Mouse (Mus musculus): ENCODE results near the gene Cnksr2. TPM values are rescaled to one million over a fixed set of nuclear protein-coding genes. Genes with fewer than 3 reads are reported as not detected.

Cnksr2 gene
- polyA plus RNA-seq (2014; fragmentation: Illumina TruSeq; extraction: RNeasy Lipid Tissue Mini Kit (QIAGEN cat#74804); ENCODE audit: insufficient read depth, low read depth, low replicate concordance) = 0.21 TPM

DNA sequence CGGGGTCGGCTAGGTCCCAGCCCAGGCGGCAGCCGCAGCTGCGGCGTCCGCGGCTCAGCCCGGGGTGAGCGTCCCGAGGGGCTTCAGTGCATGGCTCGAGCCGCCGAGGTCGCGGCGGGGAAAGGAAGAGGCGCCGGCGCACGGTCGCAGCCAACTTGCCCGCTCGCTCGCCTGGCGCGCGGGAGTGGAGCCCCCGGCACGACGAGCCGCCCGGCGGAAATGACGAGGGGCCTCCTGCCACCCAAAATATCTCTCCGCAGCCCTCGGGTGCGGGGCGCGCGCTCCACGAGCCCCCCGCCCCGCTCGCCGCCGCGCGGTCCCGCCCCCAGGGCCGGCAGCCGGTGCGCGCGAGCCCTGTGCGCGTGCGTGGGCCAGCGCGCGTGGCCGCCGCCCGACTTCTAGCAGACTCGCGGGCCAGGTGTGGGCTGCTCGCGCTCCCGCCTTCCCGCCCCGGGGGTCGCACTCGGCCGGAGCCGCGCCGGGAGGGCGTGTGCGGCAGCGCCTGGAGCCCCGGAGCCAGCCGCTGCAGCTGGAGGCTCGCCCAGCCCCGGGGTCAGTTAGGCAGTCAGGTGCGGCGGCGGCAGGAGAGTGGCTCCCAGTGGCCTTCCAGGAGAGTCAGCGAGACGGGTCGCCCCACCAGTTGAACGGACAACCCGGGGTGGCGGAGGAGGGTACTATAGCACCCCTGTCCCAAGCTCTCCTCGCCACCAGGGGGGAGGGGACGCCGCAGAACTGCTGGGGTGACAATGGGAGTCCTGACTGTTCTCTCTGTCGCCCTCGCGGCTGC, at the start of gene Cnksr2:
Gene Cnksr2, minus strand, starts transcription at position 238 of the 787 bp plus-strand sequence.

GRCm38 (mm10) chrX:157818207-157818920, 224.7 kb downstream of the Cnksr2 start, which contains the start of gene Klhl34:
Gene Klhl34, plus strand, starts transcription at chrX:157818435.

Other genes starting within 250 kb of the Cnksr2 start
- not detected for gene Klhl34, start 224.9 kb downstream of the Cnksr2 start, polyA plus RNA-seq (2014; fragmentation: Illumina TruSeq; extraction: RNeasy Lipid Tissue Mini Kit (QIAGEN cat#74804); ENCODE audit: insufficient read depth, low read depth, low replicate concordance)